Mouse (Mus musculus) cerebellum, adult 2 months (tissue): ENCODE measurements at regions not wholly inside any gene's neighbourhood (a gene's known extent, or its start where the extent isn't known, plus 50 kb on each side); places are given as distances from the start of the nearest gene placed in this dataset.

Source experiments
- DNase-seq, 2 experiments: peaks; one replicate each; pipeline ENCODE4 v3.0.0; 2021
- H3K27ac ChIP-seq: fragments of 200-500 bp; 2 replicates; pipeline ENCODE4 v1.5.1; 2012; ENCODE audit warnings: low read length, control low read depth, inconsistent platforms; ENCODE audit not compliant: insufficient read depth
- H3K27me3 ChIP-seq: fragments of 200-500 bp; 2 replicates; pipeline ENCODE4 v1.6.1; 2012; ENCODE audit warnings: inconsistent platforms, mild to moderate bottlenecking, low read length, moderate library complexity; ENCODE audit not compliant: control insufficient read depth, insufficient read depth
- H3K4me1 ChIP-seq: fragments of 200-500 bp; 2 replicates; pipeline ENCODE4 v1.6.1; 2011; ENCODE audit warnings: low read length; ENCODE audit not compliant: control insufficient read depth, insufficient read depth
- H3K4me3 ChIP-seq: fragments of 200-500 bp; replicated peaks from 2 replicates; pipeline ENCODE3; 2011; ENCODE audit warnings: mild to moderate bottlenecking, low read depth, low read length, control low read depth; ENCODE audit not compliant: insufficient read depth
- CTCF ChIP-seq: fragments of 200-500 bp; IDR thresholded peaks from 2 replicates; pipeline ENCODE4 v1.5.1; 2011; ENCODE audit warnings: low read depth, mild to moderate bottlenecking, control low read depth, low read length, moderate library complexity, borderline replicate concordance; ENCODE audit not compliant: insufficient read depth
- POLR2A ChIP-seq: fragments of 200-500 bp; IDR thresholded peaks from 2 replicates; pipeline ENCODE4 v1.6.1; 2011; ENCODE audit warnings: low read length, control low read depth, borderline replicate concordance; ENCODE audit not compliant: insufficient read depth
- WGBS: fragments of 180-500 bp; shearing (Covaris S2); methylation state at CpG from one replicate; pipeline ENCODE4 v1.1.7; 2018; 5-methylcytosine and 5-hydroxymethylcytosine counted together

GRCm38 (mm10) chr4:95127970-95128369 is 75.9 kb upstream of the Jun start:
- no peak for DNase-seq
- Histone ChIP-seq H3K27ac (no peak overlapping the region), H3K4me3 (no peak overlapping the region), H3K4me1 (no peaks in the 10 kb centered on the region), H3K27me3 (no peaks in the 10 kb centered on the region)
- no peak for TF ChIP-seq POLR2A
- no peak for TF ChIP-seq CTCF
- 57% methylated on average over 2 of the region's 2 CpGs for WGBS

- 34% methylated on average over 3 of the region's 3 CpGs for WGBS
- no peak overlapping the region for H3K27ac ChIP-seq
- no peak for DNase-seq
- no peak overlapping the region for H3K4me3 ChIP-seq
- no peaks in the 10 kb centered on the region for H3K4me1 ChIP-seq
- H3K27me3 ChIP-seq, result no peaks in the 10 kb centered on the region; the same call in 1 of the 2 replicates
- no peak for TF ChIP-seq POLR2A
- no peak for TF ChIP-seq CTCF
Measured at GRCm38 (mm10) chr4:95133815-95134214, 81.8 kb upstream of the Jun start.

DNA sequence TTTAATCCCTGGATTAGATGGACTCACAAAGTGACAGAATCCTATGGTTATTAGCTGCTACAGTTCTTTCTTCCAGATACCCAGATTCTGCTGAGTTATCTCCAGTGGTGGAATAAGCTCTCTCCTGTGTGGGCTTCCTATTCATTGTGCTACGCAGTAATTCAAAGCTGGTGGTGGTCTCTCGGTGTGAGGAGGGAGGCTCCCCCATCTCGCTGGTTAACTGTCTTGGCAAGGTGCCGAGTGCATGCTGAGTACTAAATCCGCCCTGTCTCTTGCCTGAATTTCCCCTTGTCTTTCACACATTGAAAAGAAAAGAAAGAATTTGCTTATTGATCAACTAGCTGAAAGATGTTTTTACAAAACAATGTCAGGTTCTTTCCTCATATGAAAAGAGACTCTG is 82.6 kb upstream of the Jun start:
- no peaks in the 10 kb centered on the region; the same call in 1 of the 2 replicates for H3K27me3 ChIP-seq
- H3K4me3 ChIP-seq, result no peak overlapping the region
- no peak overlapping the region for H3K27ac ChIP-seq
- DNase-seq, result no peak
- WGBS, result 30% methylated on average over 5 of the region's 5 CpGs
- TF ChIP-seq POLR2A, result no peak
- TF ChIP-seq CTCF, result no peak
- H3K4me1 ChIP-seq, result no peaks in the 10 kb centered on the region

DNA sequence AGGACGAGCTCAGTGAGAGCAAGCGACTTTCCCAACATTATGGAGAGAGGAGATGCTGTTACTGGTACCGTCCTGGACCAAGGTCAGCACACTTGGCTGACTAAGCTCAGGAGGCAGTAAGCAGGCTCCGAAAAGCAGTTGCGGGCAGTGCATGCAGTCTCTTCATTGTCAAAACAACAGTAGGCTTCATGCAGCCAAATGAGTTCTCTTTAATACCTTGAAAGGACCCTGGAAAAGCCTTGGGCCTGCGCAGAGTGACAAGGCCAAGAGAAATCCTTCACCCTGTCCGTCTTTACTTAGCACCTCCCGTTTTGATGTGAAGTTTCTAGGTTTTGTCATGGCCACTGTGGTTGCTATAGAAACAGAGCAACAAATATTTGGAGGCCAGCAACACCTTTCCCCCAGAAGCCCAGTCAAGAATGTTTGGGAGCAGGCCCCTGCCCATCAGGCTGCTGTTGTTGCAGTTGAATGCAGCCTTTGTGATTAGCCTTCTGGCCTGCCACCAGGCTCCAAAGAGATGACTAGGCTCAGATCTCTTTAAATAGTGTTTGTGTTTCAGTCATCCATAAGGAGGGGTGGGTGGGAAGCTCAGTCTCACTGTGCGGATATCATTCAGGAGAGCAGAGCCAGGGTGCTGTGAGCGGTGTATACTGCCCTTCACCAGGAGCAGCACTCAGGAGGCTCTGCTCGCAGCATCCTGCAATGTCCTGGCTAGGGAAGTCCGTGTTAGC is 85.6 kb upstream of the Jun start:
- Histone ChIP-seq H3K4me3 (no peak overlapping the region), H3K27ac (no peak overlapping the region), H3K27me3 (no peaks in the 10 kb centered on the region; the same call in 1 of the 2 replicates), H3K4me1 (no peaks in the 10 kb centered on the region)
- WGBS, result 63% methylated on average over 12 of the region's 12 CpGs
- no peak for DNase-seq
- TF ChIP-seq CTCF, result no peak

DNA sequence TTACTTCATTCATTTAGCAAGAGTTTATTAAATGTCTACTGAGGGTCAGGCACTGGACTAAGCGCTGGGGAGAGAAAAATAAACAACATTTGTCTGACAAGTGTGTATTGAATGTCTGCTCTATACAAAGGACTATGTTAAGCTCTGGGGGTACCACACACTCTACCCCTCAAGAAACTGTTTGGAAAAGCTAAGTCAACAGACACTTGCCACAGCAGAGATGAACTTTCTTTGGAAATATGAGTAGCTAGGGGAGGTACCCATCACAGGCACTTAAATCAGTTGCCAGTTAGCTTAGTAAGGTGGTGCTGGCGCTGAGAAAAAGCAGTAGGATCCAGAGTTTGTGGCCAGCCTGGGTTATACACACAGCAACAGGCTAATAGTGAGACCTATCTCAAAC is 86.7 kb upstream of the Jun start:
- Histone ChIP-seq H3K4me1 (no peaks in the 10 kb centered on the region), H3K27me3 (no peaks in the 10 kb centered on the region; the same call in 1 of the 2 replicates), H3K4me3 (no peak overlapping the region), H3K27ac (no peak overlapping the region)
- no peak for DNase-seq
- 95% methylated on average over 2 of the region's 2 CpGs for WGBS
- TF ChIP-seq POLR2A (no peak), CTCF (no peak)

- no peak for DNase-seq
- no peaks in the 10 kb centered on the region; the same call in 1 of the 2 replicates for H3K27me3 ChIP-seq
- 84% methylated on average over 2 of the region's 2 CpGs for WGBS
- TF ChIP-seq CTCF (no peak), POLR2A (no peak)
- no peak overlapping the region for H3K4me3 ChIP-seq
- H3K4me1 ChIP-seq, result no peaks in the 10 kb centered on the region
- H3K27ac ChIP-seq, result no peak overlapping the region
Measured at GRCm38 (mm10) chr4:95141253-95141652, 89.2 kb upstream of the Jun start.

GRCm38 (mm10) chr4:95143130-95143529 is 91.1 kb upstream of the Jun start:
- Histone ChIP-seq H3K27me3 (no peaks in the 10 kb centered on the region; the same call in 1 of the 2 replicates), H3K27ac (no peak overlapping the region), H3K4me3 (no peak overlapping the region), H3K4me1 (no peaks in the 10 kb centered on the region)
- no peak for TF ChIP-seq POLR2A
- TF ChIP-seq CTCF, result no peak
- 89% methylated on average over 4 of the region's 4 CpGs for WGBS
- no peak for DNase-seq

DNA sequence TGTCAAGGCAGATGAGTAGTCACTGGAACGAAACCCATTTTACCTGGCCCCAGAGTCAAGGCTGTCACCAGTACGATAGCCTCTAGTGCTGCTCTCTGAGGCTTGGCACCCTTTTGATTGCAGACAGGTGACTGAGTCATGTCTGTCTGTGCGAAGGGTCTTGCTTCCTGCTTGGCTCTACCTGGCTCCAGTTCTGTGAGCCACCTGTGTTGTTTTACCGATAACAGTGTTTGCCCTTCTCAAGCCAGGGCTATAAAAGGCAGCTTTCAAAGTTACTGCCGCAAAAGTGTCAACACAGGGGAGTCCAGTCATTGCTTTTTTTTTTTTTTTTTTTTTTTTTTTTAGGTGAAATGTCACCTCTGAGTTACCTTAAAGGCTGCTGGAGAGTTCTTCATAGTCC is 91.6 kb upstream of the Jun start:
- no peak for DNase-seq
- H3K4me3 ChIP-seq, result no peak overlapping the region
- H3K27me3 ChIP-seq, result no peaks in the 10 kb centered on the region; the same call in 1 of the 2 replicates
- WGBS, result 91% methylated on average over 5 of the region's 5 CpGs
- H3K27ac ChIP-seq, result no peak overlapping the region
- H3K4me1 ChIP-seq, result no peaks in the 10 kb centered on the region
- TF ChIP-seq POLR2A (no peak), CTCF (no peak)
